Mouse (Mus musculus) heart, postnatal 0 days (tissue): ENCODE data around the gene Srrm3. TPM values are rescaled to one million over a fixed set of nuclear protein-coding genes. Genes with fewer than 3 reads are reported as not detected.
A peak's percentile ranks its signal among the peaks of the same experiment; 100 is the strongest.

Experiments
- ATAC-seq: fragments of 200-750 bp; cut with Nextera tagmentation; 2 replicates; pipeline ENCODE4 v1.8.0; 2017; ENCODE audit warnings: low read depth, moderate number of reproducible peaks, moderate library complexity; ENCODE audit not compliant: insufficient read depth
- DNase-seq: peaks from one replicate; pipeline ENCODE4 v3.0.0-alpha.2; 2016; ENCODE audit warnings: low spot score
- H3K27ac ChIP-seq: fragments of 300-500 bp; sonication (generic); 2 replicates; pipeline ENCODE4 v1.5.1; 2014; ENCODE audit warnings: low read depth, mild to moderate bottlenecking
- H3K27me3 ChIP-seq: fragments of 300-500 bp; sonication (generic); 2 replicates; pipeline ENCODE4 v1.6.1; 2014; ENCODE audit warnings: low read length, mixed read lengths; ENCODE audit not compliant: control insufficient read depth, insufficient read depth
- H3K36me3 ChIP-seq: fragments of 300-500 bp; sonication (generic); replicated peaks from 2 replicates; pipeline ENCODE4 v1.6.1; 2014; ENCODE audit warnings: low read length, mixed read lengths; ENCODE audit not compliant: control insufficient read depth, insufficient read depth
- H3K4me1 ChIP-seq: fragments of 300-500 bp; sonication (generic); 2 replicates; pipeline ENCODE4 v1.6.1; 2014; ENCODE audit warnings: antibody characterized with exemption; ENCODE audit not compliant: control insufficient read depth, insufficient read depth
- H3K4me2 ChIP-seq: fragments of 300-500 bp; sonication (generic); 2 replicates; pipeline ENCODE4 v1.6.1; 2014; ENCODE audit warnings: low read depth, mild to moderate bottlenecking, low read length, moderate library complexity
- H3K4me3 ChIP-seq: fragments of 300-500 bp; sonication (generic); 2 replicates; pipeline ENCODE4 v1.5.1; 2014; ENCODE audit warnings: low read depth, low read length
- H3K9ac ChIP-seq: fragments of 300-500 bp; sonication (generic); replicated peaks from 2 replicates; pipeline ENCODE4 v1.6.1; 2014; ENCODE audit warnings: low read depth, low read length, mixed read lengths
- H3K9me3 ChIP-seq: fragments of 300-500 bp; sonication (generic); replicated peaks from 2 replicates; pipeline ENCODE4 v1.6.1; 2016; ENCODE audit warnings: low read length; ENCODE audit not compliant: control insufficient read depth
- CTCF ChIP-seq: IDR thresholded peaks from 2 replicates; pipeline ENCODE4 v1.5.1; 2016; ENCODE audit warnings: antibody characterized with exemption, control low read depth, low read depth
- EP300 ChIP-seq: IDR thresholded peaks from 2 replicates; pipeline ENCODE4 v1.6.1; 2016; ENCODE audit warnings: antibody characterized with exemption, low read depth
- WGBS: fragments of 180-500 bp; shearing (Covaris S2); extraction: QIAGEN DNeasy Blood & Tissue Kit; methylation state at CpG from one replicate; pipeline ENCODE4 v1.1.7; 2014; 5-methylcytosine and 5-hydroxymethylcytosine counted together
- polyA plus RNA-seq: library from polyadenylated mRNA; unstranded; fragments of >200 nt; fragmentation: Nextera tagmentation; extraction: Ambion mirVana; gene quantifications from 2 replicates; pipeline ENCODE4 v1.2.1, GENCODE M21; 2015
- total RNA-seq: library from RNA; depleted of rRNA; stranded (reverse); fragments of >200 nt; gene quantifications from 2 replicates; pipeline ENCODE4 v1.2.3, GENCODE M21; 2014; ENCODE audit warnings: low replicate concordance

Gene Srrm3
- total and polyA plus RNA-seq, 2 experiments from 2014 or later, result 0.31 TPM; not detected in 1

DNA sequence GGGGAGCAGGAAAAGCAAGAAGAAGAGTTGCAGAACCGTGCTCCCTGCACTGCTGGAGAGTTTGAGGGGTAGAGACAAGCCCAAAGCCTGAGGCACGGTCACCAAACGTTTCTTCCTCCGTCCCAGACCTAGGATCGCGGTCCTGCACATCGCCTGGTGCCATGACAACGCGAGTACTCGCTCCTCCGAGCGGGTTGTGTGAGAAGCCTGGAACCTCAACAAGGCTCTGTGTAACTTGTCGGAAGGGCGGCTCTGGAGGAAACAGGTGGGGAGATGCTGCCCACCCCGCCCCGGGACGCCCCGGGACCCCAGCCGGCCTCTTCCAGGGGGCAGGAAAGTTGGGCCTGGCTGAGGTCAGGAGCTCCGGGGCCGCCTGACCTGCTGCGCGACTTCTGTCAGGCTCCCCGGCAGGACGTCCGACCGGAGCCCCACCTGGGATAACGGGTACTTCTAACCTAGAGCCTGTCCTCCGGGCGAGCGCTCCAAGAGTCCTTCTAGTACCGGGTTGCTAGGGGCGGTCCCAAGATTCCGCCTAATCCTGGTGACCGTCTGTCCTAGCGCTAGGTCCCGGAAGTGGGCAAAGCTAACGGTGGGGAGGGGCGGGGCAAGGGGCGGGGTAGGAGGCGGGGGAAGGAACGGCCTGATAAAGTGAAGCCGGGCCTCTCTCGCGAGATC is 28.8 kb upstream of the Srrm3 start, which contains the start of gene Styxl1:
Styxl1 (minus strand) TSS at position 590 of the 675 bp plus-strand sequence.
- no peak for DNase-seq
- WGBS, result under 1% methylated on average over 44 of the region's 45 CpGs
- ATAC-seq, result peak; percentile 15

DNA sequence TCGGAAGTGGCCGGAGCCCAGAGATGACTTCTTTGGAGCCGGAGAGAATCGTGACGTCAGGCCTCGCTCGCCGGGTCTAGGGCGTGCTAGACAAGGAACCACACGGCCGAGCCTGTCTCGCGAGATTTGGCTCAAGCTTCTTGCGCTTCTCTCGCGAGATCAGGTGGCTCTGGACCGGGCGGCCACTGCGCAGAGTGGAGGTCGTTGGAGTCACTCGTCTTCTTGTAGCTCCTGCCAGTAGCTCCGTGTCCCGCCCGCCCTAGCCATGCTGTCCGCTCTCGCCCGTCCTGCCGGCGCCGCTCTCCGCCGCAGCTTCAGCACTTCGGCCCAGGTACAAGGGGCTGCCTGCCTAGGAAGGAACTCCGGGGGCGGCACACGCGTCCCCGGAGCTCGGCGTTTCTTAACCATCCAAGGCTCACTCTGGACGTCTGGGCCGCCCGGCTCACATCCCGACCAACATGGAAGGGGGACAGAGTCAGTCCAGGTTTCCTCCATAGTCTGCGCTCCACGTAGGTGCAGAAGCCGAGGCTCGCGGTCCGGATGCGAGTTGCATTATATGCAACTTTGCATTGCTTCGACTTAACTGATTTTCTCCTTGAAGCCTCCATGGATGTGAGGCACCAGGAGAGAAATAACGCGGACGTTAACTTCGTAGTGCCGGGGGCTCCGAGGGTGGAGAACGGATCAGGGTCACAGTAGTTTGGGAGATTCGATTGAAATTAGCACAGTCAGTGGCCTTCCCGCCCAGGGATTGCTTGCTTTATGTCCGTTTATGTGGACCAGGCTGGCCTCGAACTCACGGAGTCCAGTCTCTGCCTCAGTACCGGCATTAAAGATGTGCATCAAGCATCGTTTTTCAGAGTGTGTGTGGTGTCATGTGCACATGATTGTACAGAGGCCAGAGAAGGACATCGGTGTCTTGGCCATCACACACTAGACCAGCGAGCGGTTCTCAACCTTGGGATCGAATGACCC is 27.9 kb upstream of the Srrm3 start, which contains the start of gene Mdh2:
Mdh2 (plus strand) TSS at position 10 of the 975 bp plus-strand sequence.
- DNase-seq (peak; percentile 100), ATAC-seq (peak; percentile 95)
- Histone ChIP-seq H3K4me1 (peaks cover 26% of the 10 kb centered on the region), H3K36me3 (peaks cover 17% of the 10 kb centered on the region), H3K4me3 (peak within 1 kb of the TSS; percentile 88), H3K9ac (peak within 1 kb of the TSS; percentile 93), H3K27me3 (no peaks in the 10 kb centered on the region), H3K27ac (peak within 1 kb of the TSS; percentile 98), H3K4me2 (peak within 1 kb of the TSS; percentile 87), H3K9me3 (no peaks in the 10 kb centered on the region)
- peak; percentile 99 for TF ChIP-seq EP300
- TF ChIP-seq CTCF, result no peak
- under 1% methylated on average over 70 of the region's 70 CpGs for WGBS

More for the DNA sequence above, 28.8 kb upstream of the Srrm3 start, which contains the start of gene Styxl1:
- Histone ChIP-seq H3K9me3 (no peaks in the 10 kb centered on the region), H3K27ac (peak within 1 kb of the TSS; percentile 98), H3K27me3 (no peaks in the 10 kb centered on the region), H3K36me3 (peaks cover 9% of the 10 kb centered on the region), H3K9ac (peak within 1 kb of the TSS; percentile 93), H3K4me1 (peaks cover 26% of the 10 kb centered on the region), H3K4me2 (peak within 1 kb of the TSS; percentile 87), H3K4me3 (peak within 1 kb of the TSS; percentile 88)
- TF ChIP-seq CTCF, result no peak
- no peak for TF ChIP-seq EP300

DNA sequence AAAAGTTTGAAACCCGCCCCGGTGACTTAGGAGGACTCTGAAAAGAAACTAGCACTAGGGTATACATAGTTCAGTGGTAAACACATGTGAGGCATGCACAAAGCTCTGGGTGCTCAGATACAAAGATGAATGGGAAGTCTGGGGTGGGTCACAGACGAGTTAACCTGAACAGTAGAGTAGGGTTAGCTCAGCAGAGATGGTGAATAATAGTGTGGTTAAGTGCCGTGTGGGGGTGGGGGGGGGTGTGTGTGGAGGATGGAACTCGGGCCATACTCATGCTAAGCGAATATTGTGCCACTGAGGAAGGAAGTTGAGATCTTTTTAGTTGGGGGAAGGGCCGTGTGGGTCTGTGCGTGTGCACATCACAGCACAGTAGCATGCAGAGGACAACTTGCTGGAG is 26.4 kb upstream of the Srrm3 start:
- TF ChIP-seq EP300 (no peak), CTCF (no peak)
- Histone ChIP-seq H3K36me3 (peaks cover 33% of the 10 kb centered on the region), H3K4me1 (peaks cover 26% of the 10 kb centered on the region), H3K9me3 (no peaks in the 10 kb centered on the region), H3K9ac (peak overlapping the region; percentile 3; the same call in 1 of the 2 replicates), H3K4me3 (peak overlapping the region; percentile 88), H3K4me2 (peak overlapping the region; percentile 84), H3K27me3 (no peaks in the 10 kb centered on the region), H3K27ac (no peak overlapping the region)
- no peak for ATAC-seq
- no peak for DNase-seq
- 57% methylated on average over 8 of the region's 8 CpGs for WGBS

DNA sequence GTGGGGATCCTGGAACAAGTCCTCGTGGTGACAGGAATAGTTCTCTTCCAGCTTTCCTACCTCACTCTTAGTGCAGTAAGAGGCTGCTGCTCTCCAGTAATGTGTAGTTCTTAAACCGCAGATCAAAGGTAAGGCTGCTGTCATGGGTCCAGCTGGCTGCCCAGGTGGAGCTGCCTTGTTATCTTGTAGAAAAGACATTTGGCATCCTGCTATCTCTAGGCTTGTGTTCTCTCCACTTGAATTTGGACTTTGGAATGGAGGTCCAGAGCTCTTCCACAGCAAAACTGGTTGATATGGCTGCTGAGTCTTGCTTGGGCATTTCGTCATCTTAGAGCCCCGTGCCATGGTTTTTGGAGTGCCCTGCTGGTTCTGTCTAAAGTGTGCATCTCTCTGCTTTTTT is 23.8 kb upstream of the Srrm3 start:
- ATAC-seq (no peak), DNase-seq (no peak)
- Histone ChIP-seq H3K27ac (no peak overlapping the region), H3K9ac (no peak overlapping the region), H3K4me3 (no peak overlapping the region), H3K4me2 (no peak overlapping the region), H3K4me1 (peaks cover 23% of the 10 kb centered on the region), H3K27me3 (no peaks in the 10 kb centered on the region), H3K36me3 (peaks cover 59% of the 10 kb centered on the region), H3K9me3 (no peaks in the 10 kb centered on the region)
- WGBS, result 54% methylated on average over 4 of the region's 4 CpGs
- TF ChIP-seq CTCF, result no peak
- no peak for TF ChIP-seq EP300

DNA sequence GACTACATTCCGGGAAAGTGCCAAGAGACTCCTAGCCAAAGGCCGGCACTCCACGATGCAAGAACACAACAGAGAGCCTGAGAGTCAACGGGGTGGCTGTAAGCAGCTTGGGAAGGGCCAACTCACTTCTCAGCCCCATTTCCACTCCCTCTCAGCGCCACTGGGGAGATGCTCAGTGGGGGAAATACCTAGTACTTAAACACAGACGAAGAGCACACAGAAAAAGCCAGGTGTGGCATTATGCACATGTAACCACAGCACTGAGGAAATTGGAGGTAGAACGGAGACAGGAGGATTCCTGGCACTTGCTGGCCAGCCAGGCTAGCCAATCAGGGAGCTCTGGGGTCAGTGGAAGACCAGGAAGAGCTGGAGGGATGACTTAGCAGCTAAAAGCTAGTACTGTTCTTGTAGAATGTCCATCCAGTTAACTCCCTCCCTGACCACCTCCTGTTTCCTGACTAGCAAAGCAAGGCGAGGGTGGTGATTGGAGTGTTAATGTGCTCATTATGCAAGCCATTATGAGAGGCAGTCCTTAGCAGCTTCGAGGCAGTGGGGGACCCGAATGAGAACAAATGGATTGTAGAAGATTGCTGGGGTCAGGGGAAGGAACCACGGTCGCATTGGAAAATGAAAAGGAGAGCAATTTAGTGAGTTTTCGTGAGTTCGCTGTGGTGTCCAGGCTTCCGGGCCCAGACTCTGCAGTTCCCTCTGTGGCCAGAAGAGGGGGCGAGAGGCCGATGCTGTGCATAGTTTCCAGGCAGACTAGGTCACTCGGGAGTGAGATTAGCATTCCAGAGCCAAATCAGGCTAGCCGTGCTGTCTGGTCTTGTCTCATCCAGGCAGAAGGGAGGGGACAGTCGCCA is 12.5 kb upstream of the Srrm3 start:
- Histone ChIP-seq H3K27me3 (no peaks in the 10 kb centered on the region), H3K9ac (peak overlapping the region; percentile 26; the same call in 1 of the 2 replicates), H3K4me2 (peak overlapping the region; percentile 56), H3K4me3 (peak overlapping the region; percentile 42), H3K9me3 (no peaks in the 10 kb centered on the region), H3K27ac (peak overlapping the region; percentile 71), H3K4me1 (no peaks in the 10 kb centered on the region), H3K36me3 (peaks cover 29% of the 10 kb centered on the region)
- DNase-seq (peak; percentile 85), ATAC-seq (peak; percentile 88)
- TF ChIP-seq EP300 (no peak), CTCF (peak; percentile 96)
- WGBS, result 15% methylated on average over 20 of the region's 20 CpGs
